Mouse (Mus musculus) retina, adult 2 months (tissue): Measurements from ENCODE around the gene Cfp.
A peak's percentile ranks its signal among the peaks of the same experiment; 100 is the strongest.

ENCODE experiments used
- DNase-seq: peaks from one replicate; pipeline ENCODE4 v3.0.0-alpha.2; 2012; ENCODE audit warnings: low read depth, low spot score

Gene Cfp

DNA sequence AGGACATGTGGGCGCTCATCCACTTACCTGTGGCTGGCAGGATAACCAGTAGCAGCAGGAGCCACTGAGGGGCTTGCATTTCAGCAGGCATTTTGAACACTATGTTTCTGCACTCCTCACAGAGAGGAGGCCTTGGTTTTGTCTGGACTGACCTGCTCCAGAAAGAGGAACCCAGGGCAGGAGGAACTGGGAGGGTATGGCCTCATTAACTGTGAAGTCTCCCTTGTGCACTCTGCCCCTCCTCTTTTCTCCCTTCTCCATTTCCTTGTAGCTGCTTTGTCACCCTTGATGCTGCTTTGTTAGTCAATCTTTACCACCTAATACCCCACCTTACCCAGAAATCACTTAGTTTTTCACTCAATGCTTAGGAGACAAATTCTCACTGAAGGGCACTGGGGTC lies at the start of gene Cfp:
TSS of gene Cfp (minus strand) at position 192 of the 400 bp plus-strand sequence.
- no peak for DNase-seq

DNA sequence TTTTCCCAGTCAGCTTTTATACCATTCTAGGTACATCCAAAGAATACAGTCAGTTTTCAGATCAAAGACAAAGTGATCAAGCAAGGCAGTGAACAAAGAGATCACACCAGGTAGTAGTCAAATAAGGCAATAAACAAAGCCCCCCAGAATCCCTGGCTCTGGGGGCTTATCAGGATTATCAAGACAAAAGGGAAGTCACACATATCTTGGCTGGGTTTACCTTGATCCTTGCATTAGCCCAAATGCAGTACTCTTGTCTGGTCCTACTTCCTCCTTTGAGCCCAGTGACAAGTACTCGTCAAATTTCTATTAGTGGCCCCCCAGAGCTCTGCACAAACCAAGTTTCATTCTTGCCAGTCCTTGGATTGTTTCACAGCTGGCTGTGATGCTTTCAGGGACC lies 49.5 kb upstream of the Cfp start:
- DNase-seq = no peak

DNA sequence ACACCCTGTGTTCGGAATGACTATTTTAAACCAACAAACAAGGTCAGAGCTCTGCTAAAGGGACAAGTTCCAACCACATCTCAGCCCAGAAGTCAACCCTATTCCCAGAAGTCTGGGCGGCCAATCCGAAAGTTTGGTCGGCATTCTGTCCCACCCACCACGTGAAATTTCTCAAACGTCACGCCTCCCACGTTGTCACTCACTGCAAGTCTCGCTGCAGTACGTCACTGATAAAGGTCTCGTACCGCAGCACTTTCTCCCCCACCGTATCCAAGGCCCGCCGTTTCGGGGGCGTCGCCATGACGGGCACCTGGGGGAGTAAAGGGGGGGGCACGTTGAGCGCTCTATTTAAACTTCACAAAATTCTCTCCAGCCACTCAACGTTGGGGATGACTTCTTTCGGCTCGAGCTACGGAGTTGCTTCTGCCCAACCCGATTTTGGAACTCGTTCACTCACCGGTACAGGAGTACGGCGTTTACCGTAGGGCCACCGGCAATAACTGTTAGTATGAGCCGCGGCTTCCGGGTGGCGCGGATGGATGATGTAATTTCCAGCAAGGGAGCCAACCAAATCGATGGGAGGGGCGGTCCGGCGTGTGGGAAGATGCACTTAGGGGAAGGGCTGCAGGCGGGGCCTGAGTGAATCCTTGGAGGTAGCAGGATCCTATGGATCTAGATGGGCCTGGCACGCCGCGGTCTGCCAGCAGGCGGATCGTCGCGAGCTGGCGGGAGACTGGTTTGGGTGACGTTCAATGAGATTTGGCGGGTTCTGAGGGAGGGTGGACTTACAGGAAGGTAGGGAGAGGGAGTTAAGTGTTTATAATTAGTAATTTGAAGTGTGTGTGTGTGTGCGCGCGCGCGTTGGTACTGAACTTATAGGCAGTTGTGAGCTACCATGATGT lies 30.4 kb upstream of the Cfp start, which contains the start of gene Uxt:
TSS of gene Uxt (minus strand) at position 541 of the 902 bp plus-strand sequence.
- DNase-seq = peak; percentile 75

DNA sequence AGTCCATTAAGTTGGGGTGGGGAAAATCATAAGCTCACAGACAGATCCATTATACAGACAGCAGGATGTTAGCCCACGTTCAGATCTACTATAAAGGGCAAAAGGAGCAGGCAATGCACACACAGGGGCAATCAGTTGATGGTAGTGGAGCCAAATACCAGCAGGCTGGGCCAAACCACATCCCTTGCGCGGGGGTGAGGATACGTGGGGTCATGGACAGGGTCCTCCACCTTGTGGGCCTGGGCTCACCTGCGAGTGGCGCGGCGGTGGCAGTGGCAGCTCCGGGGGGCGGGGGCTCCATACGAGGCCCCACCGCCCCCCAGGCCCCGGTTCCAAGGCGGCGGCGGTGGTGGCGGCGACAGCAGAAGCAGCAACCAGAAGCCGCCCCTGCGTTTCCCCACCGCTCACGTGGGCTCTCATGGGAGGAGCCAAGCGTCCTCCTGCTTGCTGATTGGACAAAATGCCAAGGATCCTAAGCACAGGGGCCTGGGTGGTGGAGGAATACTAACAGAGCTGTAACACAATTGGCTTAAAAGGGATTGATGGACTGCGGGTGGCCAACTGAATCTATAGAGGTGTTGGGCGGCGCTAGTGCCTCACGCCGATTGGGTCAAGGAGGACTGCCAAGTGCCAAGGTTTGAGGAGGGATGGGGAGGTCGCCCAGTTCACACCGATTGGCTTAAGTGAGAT lies 19.0 kb upstream of the Cfp start, which contains the start of gene Elk1:
TSS of gene Elk1 (minus strand) at position 418 of the 690 bp plus-strand sequence.
- peak; percentile 64 for DNase-seq

DNA sequence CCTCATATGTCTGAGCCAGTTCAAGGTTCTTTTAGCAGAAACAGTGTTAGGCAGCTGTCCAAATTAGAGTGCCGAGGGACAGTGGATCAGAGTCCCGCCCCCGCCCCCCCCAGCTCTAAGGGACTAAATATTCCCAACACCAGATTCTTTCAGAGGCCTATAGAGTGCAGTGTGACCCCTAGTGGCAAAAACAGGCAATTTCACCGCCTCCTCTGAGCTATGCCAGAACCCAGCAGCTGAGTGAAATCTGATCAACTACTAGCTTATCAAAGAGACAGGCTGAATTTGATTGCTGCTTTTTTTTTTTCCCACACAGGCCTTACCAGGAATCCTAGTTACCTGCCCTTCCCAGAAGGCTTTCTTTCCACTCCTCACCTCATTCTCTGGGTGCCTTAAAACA lies 14.7 kb upstream of the Cfp start:
- peak; percentile 37 for DNase-seq

DNA sequence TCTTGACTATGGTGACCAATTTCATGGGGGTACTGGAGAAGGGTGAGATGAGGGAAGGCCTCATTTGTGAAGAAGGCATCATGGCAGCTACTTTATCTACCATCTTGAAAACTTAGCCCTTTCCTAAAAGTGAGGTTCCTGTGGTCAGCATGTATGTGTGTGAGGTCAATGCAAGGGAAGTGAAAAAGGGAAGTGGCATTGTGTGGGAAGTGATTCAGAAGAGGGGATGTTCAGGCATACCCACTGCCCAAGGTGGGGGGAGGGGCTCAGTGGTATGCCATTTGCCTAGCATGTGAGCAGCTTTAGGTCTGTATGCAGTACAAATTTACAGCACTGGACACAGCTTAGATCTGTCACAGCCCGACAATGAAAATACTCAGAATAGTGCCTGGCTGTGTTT lies 608 bp upstream of the Cfp start:
- no peak for DNase-seq

DNA sequence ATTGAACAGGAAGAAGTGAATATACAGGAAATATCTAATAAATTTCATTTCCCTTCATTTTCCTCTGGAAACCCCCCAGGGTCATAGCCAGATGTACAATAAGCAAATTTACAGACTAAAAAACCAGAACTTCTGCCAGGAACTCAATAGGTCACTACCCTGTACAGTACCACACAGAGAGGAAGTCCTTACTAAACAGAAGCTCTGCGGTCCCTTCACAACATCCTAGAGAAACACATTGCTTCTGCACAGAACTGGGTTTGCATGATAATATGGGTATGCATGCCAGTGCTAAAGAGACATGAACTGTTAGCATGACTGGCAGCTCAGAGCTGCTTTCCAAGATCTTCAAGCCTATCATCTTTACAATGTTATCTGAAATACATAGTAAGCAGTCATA lies 1.5 kb downstream of the Cfp start:
- no peak for DNase-seq

DNA sequence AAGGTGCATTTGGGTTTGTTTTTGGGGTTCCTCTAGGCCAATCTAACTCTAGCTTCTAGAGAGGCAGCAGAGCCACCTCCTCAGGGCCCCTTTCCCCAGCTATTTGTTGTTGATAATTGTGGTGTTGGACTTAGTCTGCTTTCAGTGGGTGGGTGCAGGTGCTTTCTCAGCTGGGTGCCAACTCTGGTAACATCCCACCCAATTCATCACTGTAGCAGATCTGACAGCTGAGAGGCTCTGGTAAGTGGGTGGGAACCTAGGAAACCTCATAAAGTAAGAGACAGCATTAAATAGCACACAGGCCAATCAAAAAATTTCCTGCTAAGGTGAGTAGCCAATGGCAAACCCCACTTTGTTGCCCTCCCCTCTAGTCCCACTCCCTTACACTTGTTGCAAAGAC lies 6.4 kb downstream of the Cfp start:
- DNase-seq = no peak

DNA sequence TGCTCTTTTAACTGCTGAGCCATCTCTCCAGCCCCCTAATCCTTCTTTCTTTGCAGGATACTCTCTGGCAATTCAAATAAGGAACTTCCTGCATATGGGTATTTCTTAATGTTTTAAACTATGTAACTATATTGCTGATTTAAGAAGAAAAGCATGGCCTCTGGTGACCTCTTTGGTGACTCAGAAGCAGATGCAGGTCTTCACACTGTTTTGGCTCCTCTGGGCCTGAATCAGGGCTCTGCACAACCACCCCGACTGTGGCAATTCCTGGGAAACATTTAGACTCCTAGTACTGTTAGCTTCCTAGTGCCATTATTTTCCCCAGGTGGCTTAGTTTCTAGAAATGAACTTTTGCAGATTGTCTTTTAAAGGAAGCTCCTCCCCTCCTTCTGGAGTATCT lies 7.8 kb downstream of the Cfp start:
- DNase-seq = no peak

DNA sequence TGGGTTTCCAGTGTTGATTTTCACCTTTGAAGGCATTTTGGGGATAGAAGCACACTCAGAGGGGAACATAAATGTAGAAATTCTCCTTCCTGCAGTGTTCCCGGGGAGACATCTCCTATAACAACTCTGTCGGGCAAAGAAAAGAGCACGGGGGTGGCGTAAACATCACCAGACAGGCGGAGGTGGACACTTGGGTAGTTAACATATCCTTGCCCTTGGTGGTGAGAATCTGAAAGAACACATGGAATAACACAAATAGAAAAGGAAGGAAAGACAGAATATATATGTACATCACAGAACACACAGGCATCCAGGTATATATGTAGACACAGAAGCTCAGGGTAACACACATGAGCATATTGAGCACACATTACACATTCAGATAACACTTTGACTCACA lies 10.0 kb downstream of the Cfp start:
- DNase-seq = no peak

DNA sequence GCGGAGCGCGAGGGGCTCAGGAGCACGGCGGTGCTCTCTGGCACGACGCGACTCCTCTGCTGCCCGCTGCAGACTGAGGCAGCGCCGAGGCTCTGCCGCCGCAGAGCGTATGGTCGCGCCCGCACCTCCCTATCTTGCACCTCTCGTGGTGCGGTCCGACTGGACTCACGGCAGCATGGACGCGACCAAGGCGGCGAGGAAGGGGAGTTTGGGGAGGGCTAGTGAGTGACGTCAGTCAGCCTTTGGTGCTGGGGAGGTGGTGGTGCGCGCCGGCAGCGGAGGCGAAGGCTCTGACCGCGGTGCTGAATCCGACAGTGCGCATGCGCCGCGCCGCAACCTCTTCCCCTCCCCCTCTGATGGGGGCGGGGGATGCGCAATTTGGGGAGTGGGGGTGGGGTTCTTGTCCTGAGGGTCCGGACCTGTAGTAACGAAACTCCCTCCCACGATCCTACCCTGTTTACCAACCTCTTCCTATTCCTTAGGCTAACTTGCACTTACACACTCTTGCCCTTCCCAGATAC lies 10.5 kb downstream of the Cfp start, which contains the start of gene Syn1:
TSS of gene Syn1 (minus strand) at position 161 of the 521 bp plus-strand sequence.
- DNase-seq = peak; percentile 73

DNA sequence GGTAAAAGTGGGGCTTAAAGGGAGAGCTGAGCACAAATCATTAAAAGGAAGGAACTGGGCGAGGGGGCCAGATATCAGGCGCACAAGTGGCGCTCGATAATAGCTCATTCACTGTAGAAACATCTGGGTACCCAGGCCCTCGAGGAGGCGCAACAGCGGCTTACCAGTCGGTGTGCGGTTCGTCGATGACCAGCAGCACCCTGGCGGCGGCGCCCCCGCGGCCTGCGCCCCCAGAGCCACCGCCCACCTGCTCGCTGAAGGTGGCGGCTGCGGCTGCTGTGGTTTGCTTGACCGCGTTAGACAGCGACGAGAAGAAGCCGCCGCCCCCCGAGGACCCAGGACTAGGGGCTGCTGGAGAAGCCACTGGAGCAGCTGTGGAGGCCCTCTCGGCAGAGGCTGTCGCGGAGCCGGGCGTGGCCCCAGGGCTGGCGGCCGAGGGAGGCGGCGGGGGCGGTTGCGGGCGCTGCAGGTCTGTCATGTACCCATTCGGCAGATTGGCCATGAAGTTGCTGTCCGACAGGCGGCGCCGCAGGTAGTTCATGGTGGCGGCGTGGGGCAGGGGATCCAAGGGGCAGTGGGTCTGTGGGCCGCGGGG lies 11.0 kb downstream of the Cfp start:
- DNase-seq = no peak

DNA sequence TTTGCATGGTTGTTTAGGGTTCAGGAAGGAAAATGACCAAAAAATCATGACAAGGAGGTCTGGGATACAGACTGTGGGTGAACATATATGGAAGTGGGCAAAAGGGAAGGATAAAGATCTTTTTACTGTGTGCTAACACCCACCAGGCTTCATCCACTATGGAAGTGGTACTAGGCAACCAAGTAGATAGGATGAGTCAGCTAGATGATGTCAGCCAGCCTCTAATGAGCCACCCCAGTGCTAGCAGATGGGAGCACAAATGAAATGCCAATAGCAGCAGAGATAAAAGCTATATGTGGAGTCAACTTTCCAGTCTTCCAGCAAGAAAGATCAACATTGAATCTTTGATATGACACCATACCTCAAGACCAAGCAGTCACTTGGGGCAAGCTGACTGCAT lies 16.3 kb downstream of the Cfp start:
- no peak for DNase-seq

DNA sequence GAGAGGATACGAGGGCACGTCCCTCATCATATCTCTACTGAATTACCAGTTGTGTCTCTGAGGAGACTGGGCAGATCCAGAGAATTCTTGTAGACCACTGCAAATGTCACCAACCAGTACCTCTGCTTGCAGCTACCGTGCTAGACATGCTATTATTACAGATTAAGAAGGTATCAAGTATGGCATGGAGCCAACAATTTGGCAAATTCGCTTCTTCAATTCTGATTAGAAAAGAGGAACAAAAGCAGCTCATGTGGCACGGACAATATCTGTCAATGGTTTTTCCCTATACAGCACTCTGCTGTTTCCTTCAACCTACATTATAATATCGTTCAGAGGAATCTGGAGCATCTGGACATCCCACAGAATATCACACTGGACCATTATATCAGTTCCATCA lies 17.6 kb downstream of the Cfp start:
- no peak for DNase-seq

DNA sequence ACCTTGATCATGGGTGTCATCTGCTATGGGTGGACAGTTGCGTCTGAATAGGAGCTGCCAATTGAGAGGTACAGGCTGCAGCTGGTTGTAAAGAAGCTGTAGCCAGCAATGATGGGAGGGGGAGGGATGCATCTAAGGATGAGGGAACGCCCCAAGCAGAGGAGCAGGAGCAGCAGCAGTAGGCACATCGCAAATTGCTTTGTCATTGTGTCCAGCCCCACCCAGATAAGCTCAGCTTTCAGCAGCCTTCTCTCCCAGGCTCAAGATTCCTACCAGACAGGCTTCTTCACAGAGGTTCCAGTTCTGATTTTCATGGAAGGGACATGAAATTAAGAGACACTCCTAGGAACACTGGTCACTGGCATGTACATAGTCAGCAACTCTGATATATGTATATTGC lies 21.3 kb downstream of the Cfp start:
- DNase-seq = no peak
